Comparison of ENCODE assay signal across 11 mouse cellular contexts in the genomic region with DNA sequence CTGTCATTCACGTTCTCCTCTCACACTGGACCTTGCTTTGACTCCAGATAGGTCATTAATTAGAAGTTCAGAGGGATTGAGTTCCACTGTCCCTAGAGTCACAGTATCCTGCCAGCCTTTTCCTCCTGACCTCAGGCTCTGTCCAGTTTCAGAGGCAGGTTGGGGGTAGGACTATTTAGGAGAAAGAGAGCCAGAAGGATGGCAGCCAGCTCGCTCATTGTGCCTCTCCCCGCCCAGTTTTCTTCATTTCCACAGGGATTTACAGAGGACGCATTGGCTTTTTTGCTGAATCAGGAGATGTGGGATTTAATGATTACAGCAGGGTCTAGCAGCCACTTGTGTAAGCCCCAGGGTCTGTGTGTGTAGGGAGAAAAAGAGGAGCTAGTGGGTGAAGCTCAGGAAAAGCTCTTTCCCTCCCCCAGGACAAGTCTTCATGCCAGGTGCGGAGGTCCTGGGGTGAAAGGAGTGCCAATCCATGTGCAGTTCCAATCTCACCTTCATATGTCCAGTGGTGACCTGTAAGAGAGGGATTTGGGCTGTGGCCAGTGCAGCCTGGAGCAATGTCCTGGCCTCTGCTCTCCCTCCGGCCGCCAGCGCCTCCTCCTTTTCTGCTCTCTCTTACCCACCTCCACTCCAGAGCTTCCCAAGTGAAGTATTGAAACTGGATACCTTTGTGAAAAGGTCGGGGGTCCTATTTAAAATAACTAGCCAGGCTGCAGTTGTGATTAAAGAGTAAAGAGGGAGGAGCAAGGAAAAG. TPM values are rescaled to one million over a fixed set of nuclear protein-coding genes. Genes with fewer than 3 reads are reported as not detected.
DNase-seq lines count a peak whose midpoint lies in the region; ATAC-seq lines count a peak whose summit lies in the region.
"Had no signal": no experiment of that assay in that cellular context is flagged by ENCODE, and none has a peak within 500 bp of the region (broad histone marks: within the 10 kb centered on the region; RNA-seq: fewer than 3 reads in every experiment).

No protein-coding gene starts in this region.

- H3K4me2 ChIP-seq in neural tube, embryonic 11.5 days (ENCODE audit: low read depth): no peak overlapping the region
- no peak overlapping the region for H3K4me2 ChIP-seq in neural tube, embryonic 15.5 days
- no peak overlapping the region for H3K4me2 ChIP-seq in kidney, embryonic 14.5 days (replicated peaks; ENCODE audit: low read depth, low read length)
- H3K4me2 ChIP-seq in intestine, embryonic 15.5 days (replicated peaks): no peak overlapping the region

- no peaks in the 10 kb centered on the region for H3K36me3 ChIP-seq in neural tube, embryonic 11.5 days (ENCODE audit: control insufficient read depth, insufficient read depth, low read length)
- no peaks in the 10 kb centered on the region; the same call in 1 of the 2 replicates for H3K36me3 ChIP-seq in neural tube, embryonic 15.5 days
- H3K36me3 ChIP-seq in kidney, embryonic 14.5 days (ENCODE audit: control insufficient read depth, insufficient read depth, low read length): peaks cover 7% of the 10 kb centered on the region; the same call in 1 of the 2 replicates
- H3K36me3 ChIP-seq in intestine, embryonic 15.5 days: peaks cover 4% of the 10 kb centered on the region; the same call in 1 of the 2 replicates

- no peaks in the 10 kb centered on the region for H3K27me3 ChIP-seq in neural tube, embryonic 11.5 days (ENCODE audit: control insufficient read depth, insufficient read depth, low read length)
- peaks cover 11% of the 10 kb centered on the region for H3K27me3 ChIP-seq in neural tube, embryonic 15.5 days (replicated peaks)
- no peaks in the 10 kb centered on the region for H3K27me3 ChIP-seq in kidney, embryonic 14.5 days (ENCODE audit: control insufficient read depth, insufficient read depth, low read length)
- H3K27me3 ChIP-seq in intestine, embryonic 15.5 days (replicated peaks): 0 out of 2 replicates have a peak, but pooled peaks cover 3% of the 10 kb centered on the region

- peaks cover 13% of the 10 kb centered on the region for H3K4me1 ChIP-seq in neural tube, embryonic 11.5 days (ENCODE audit: control insufficient read depth, insufficient read depth, low read length)
- peaks cover 30% of the 10 kb centered on the region for H3K4me1 ChIP-seq in neural tube, embryonic 15.5 days
- H3K4me1 ChIP-seq in kidney, embryonic 14.5 days (ENCODE audit: control insufficient read depth, insufficient read depth, low read length): peaks cover 39% of the 10 kb centered on the region
- peaks cover 23% of the 10 kb centered on the region for H3K4me1 ChIP-seq in intestine, embryonic 15.5 days (replicated peaks)

- H3K9ac ChIP-seq in neural tube, embryonic 11.5 days (ENCODE audit: low read length): 0 out of 2 replicates have a peak overlapping the region, but pooled peaks have one; percentile 11
- no peak overlapping the region for H3K9ac ChIP-seq in neural tube, embryonic 15.5 days (replicated peaks)
- H3K9ac ChIP-seq in kidney, embryonic 14.5 days (ENCODE audit: low read depth, low read length): no peak overlapping the region
- no peak overlapping the region for H3K9ac ChIP-seq in intestine, embryonic 15.5 days

- WGBS in neural tube, embryonic 11.5 days: 83% methylated on average over 9 of the region's 9 CpGs
- 69% methylated on average over 9 of the region's 9 CpGs for WGBS in neural tube, embryonic 15.5 days
- WGBS in kidney, embryonic 14.5 days: 46% methylated on average over 9 of the region's 9 CpGs
- 65% methylated on average over 9 of the region's 9 CpGs for WGBS in intestine, embryonic 15.5 days

- no peak overlapping the region for H3K4me3 ChIP-seq in neural tube, embryonic 11.5 days (ENCODE audit: low read depth, low read length)
- no peak overlapping the region for H3K4me3 ChIP-seq in neural tube, embryonic 15.5 days (replicated peaks)
- H3K4me3 ChIP-seq in kidney, embryonic 14.5 days (ENCODE audit: low read length): no peak overlapping the region
- no peak overlapping the region for H3K4me3 ChIP-seq in intestine, embryonic 15.5 days (replicated peaks)

- H3K27ac ChIP-seq in neural tube, embryonic 11.5 days (ENCODE audit: low read depth, low read length): no peak overlapping the region
- no peak overlapping the region for H3K27ac ChIP-seq in neural tube, embryonic 15.5 days (replicated peaks)
- peak overlapping the region; percentile 47; the same call in 1 of the 2 replicates for H3K27ac ChIP-seq in kidney, embryonic 14.5 days (ENCODE audit: low read depth, low read length)
- H3K27ac ChIP-seq in intestine, embryonic 15.5 days: no peak overlapping the region
- H3K27ac ChIP-seq: macrophage had no signal

- no peak for ATAC-seq in neural tube, embryonic 11.5 days (ENCODE audit: insufficient read depth, low FRiP score, low TSS enrichment)
- no peak for ATAC-seq in neural tube, embryonic 15.5 days (ENCODE audit: low FRiP score)
- ATAC-seq in kidney, embryonic 14.5 days (ENCODE audit: low FRiP score, low TSS enrichment): no peak
- ATAC-seq in intestine, embryonic 15.5 days: no peak

- peak; percentile 65 for DNase-seq in adrenal gland, postnatal 10 days
- no peak for DNase-seq in adrenal gland, postnatal 25 days
- no peak for DNase-seq in neural tube, embryonic 11.5 days (ENCODE audit: low spot score)
- no peak for DNase-seq in embryo, embryonic 10.5 days (ENCODE audit: low spot score)
- DNase-seq in cerebellum, postnatal 25 days: no peak
- DNase-seq: embryo, embryonic 11 days had no signal

- no peaks in the 10 kb centered on the region for H3K9me3 ChIP-seq in neural tube, embryonic 11.5 days (ENCODE audit: control insufficient read depth, low read length)
- no peaks in the 10 kb centered on the region for H3K9me3 ChIP-seq in neural tube, embryonic 15.5 days (replicated peaks)
- no peaks in the 10 kb centered on the region for H3K9me3 ChIP-seq in kidney, embryonic 14.5 days (ENCODE audit: control insufficient read depth, low read length)
- no peaks in the 10 kb centered on the region for H3K9me3 ChIP-seq in intestine, embryonic 15.5 days

RNA-seq across cellular contexts. Expression of a gene that starts 2.7 kb away (rescaled TPM):
- total RNA-seq in adrenal gland, postnatal 10 days (2021): 10 to 100 TPM; 13.6 to 18.5 TPM
- total RNA-seq in adrenal gland, postnatal 25 days (2021): 2.7 and 5.7 TPM in 2 replicates
- polyA plus RNA-seq in neural tube, embryonic 11.5 days (2014; fragmentation: Nextera tagmentation; extraction: Ambion mirVana): 35.7 and 36.5 TPM in 2 replicates
- 1.3 and 1.8 TPM in 2 replicates for polyA plus RNA-seq in neural tube, embryonic 15.5 days (2015; fragmentation: Nextera tagmentation; extraction: Ambion mirVana)
- 21.0 and 25.9 TPM in 2 replicates for polyA plus RNA-seq in kidney, embryonic 14.5 days (2014; fragmentation: Nextera tagmentation; extraction: Ambion mirVana)
- 1.5 and 1.9 TPM in 2 replicates for polyA plus RNA-seq in intestine, embryonic 15.5 days (2015; fragmentation: Nextera tagmentation; extraction: Ambion mirVana)
- total RNA-seq: granulocyte monocyte progenitor cell, adult 5-6 weeks had no signal
- polyA plus RNA-seq: macrophage had no signal

RNA-seq across cellular contexts. Expression of a gene that starts 8.0 kb away (rescaled TPM):
- 100 to 1,000 TPM; 167 to 171 TPM for total RNA-seq in adrenal gland, postnatal 10 days (2021)
- 93.3 and 145 TPM in 2 replicates for total RNA-seq in adrenal gland, postnatal 25 days (2021)
- polyA plus RNA-seq in neural tube, embryonic 11.5 days (2014; fragmentation: Nextera tagmentation; extraction: Ambion mirVana): 35.9 and 36.2 TPM in 2 replicates
- 31.0 and 39.5 TPM in 2 replicates for polyA plus RNA-seq in neural tube, embryonic 15.5 days (2015; fragmentation: Nextera tagmentation; extraction: Ambion mirVana)
- polyA plus RNA-seq in kidney, embryonic 14.5 days (2014; fragmentation: Nextera tagmentation; extraction: Ambion mirVana): 40.4 and 83.2 TPM in 2 replicates
- 38.3 and 38.8 TPM in 2 replicates for polyA plus RNA-seq in intestine, embryonic 15.5 days (2015; fragmentation: Nextera tagmentation; extraction: Ambion mirVana)

RNA-seq across cellular contexts. Expression of a gene that starts 10.0 kb away (rescaled TPM):
- total RNA-seq in adrenal gland, postnatal 10 days (2021): 10 to 100 TPM; 27.7 to 38.8 TPM
- 9.3 and 10.3 TPM in 2 replicates for total RNA-seq in adrenal gland, postnatal 25 days (2021)
- 10.8 and 14.6 TPM in 2 replicates for polyA plus RNA-seq in neural tube, embryonic 11.5 days (2014; fragmentation: Nextera tagmentation; extraction: Ambion mirVana)
- 23.8 and 25.3 TPM in 2 replicates for polyA plus RNA-seq in neural tube, embryonic 15.5 days (2015; fragmentation: Nextera tagmentation; extraction: Ambion mirVana)
- polyA plus RNA-seq in kidney, embryonic 14.5 days (2014; fragmentation: Nextera tagmentation; extraction: Ambion mirVana): 33.6 and 35.6 TPM in 2 replicates
- 21.3 and 22.9 TPM in 2 replicates for polyA plus RNA-seq in intestine, embryonic 15.5 days (2015; fragmentation: Nextera tagmentation; extraction: Ambion mirVana)

RNA-seq across cellular contexts. Expression of a gene that starts 19.7 kb away (rescaled TPM):
- 1 to 10 TPM; 1.9 to 4.9 TPM for total RNA-seq in adrenal gland, postnatal 10 days (2021)
- total RNA-seq in adrenal gland, postnatal 25 days (2021): 7.9 and 8.3 TPM in 2 replicates
- polyA plus RNA-seq in neural tube, embryonic 11.5 days (2014; fragmentation: Nextera tagmentation; extraction: Ambion mirVana): 3.3 and 5.0 TPM in 2 replicates
- 4.3 and 4.5 TPM in 2 replicates for polyA plus RNA-seq in neural tube, embryonic 15.5 days (2015; fragmentation: Nextera tagmentation; extraction: Ambion mirVana)
- polyA plus RNA-seq in kidney, embryonic 14.5 days (2014; fragmentation: Nextera tagmentation; extraction: Ambion mirVana): 4.0 and 5.3 TPM in 2 replicates
- 5.6 and 5.8 TPM in 2 replicates for polyA plus RNA-seq in intestine, embryonic 15.5 days (2015; fragmentation: Nextera tagmentation; extraction: Ambion mirVana)

RNA-seq across cellular contexts. Expression of a gene that starts 27.3 kb away (rescaled TPM):
- 100 to 1,000 TPM in 1 of 2 experiments, 10 to 100 TPM in 1; 89.8 to 110 TPM for total RNA-seq in adrenal gland, postnatal 10 days (2021)
- 77.8 and 94.0 TPM in 2 replicates for total RNA-seq in adrenal gland, postnatal 25 days (2021)
- polyA plus RNA-seq in neural tube, embryonic 11.5 days (2014; fragmentation: Nextera tagmentation; extraction: Ambion mirVana): 119 and 131 TPM in 2 replicates
- 99.6 and 157 TPM in 2 replicates for polyA plus RNA-seq in neural tube, embryonic 15.5 days (2015; fragmentation: Nextera tagmentation; extraction: Ambion mirVana)
- 78.3 and 89.0 TPM in 2 replicates for polyA plus RNA-seq in kidney, embryonic 14.5 days (2014; fragmentation: Nextera tagmentation; extraction: Ambion mirVana)
- polyA plus RNA-seq in intestine, embryonic 15.5 days (2015; fragmentation: Nextera tagmentation; extraction: Ambion mirVana): 149 and 178 TPM in 2 replicates
